ENCODE assay signal across 29 mouse cellular contexts in the genomic region with DNA sequence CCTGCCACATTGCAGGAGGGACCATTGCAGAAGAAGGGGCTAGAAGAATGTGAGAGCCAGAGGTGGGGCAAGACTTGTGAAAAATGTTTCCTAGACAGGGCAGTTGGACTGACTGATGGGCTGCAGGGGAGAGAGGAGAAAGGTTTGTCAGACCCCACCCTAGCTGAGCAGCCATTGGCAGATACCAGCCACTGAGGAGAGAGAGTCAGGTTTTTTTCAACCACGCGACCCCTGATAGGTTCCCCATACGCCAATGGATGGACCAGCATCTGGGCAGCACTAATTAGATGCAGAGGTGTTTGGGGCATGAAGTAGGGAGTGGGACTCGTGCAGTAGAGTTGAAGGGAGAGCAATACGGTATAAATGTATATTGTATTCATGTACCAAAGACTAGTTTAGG. TPM values are rescaled to one million over a fixed set of nuclear protein-coding genes. Genes with fewer than 3 reads are reported as not detected.
A peak's percentile ranks its signal among the peaks of the same experiment; 100 is the strongest.
DNase-seq lines count a peak whose midpoint lies in the region; ATAC-seq lines count a peak whose summit lies in the region.
"Had no signal": no experiment of that assay in that cellular context is flagged by ENCODE, and none has a peak within 500 bp of the region (broad histone marks: within the 10 kb centered on the region; RNA-seq: fewer than 3 reads in every experiment).

No protein-coding gene starts in this region.

- H3K4me1 ChIP-seq in embryonic facial prominence, embryonic 11.5 days (ENCODE audit: control insufficient read depth, insufficient read depth, low read length) = peaks cover 2% of the 10 kb centered on the region
- H3K4me1 ChIP-seq in limb, embryonic 11.5 days (ENCODE audit: control insufficient read depth, insufficient read depth, low read length) = peaks cover 17% of the 10 kb centered on the region
- H3K4me1 ChIP-seq: heart, embryonic 12.5 days; intestine, embryonic 15.5 days had no signal

- DNase-seq in embryo, embryonic 10 days (ENCODE audit: low spot score) = peak; percentile 39
- no peak for DNase-seq in embryo, embryonic 9.5 days (ENCODE audit: extremely low spot score)
- DNase-seq in embryo, embryonic 10.5 days (ENCODE audit: low spot score) = peak; percentile 31
- peak; percentile 41 for DNase-seq in embryonic facial prominence, embryonic 11.5 days (ENCODE audit: low spot score)
- peak; percentile 60 for DNase-seq in limb, embryonic 11.5 days (ENCODE audit: low spot score)
- DNase-seq in layer of hippocampus, postnatal 10 days (ENCODE audit: low spot score in 2 of 2) = no peak
- DNase-seq in kidney, postnatal 4 days = no peak
- no peak for DNase-seq in cerebellum, adult 11-12 months
- DNase-seq: adrenal gland, postnatal 10 days; cerebellum, adult 8-10 months; cerebellum, postnatal 36 days; gastrocnemius, postnatal 14 days; heart, adult 11 months; heart, postnatal 10 days; heart, postnatal 36 days; kidney, adult 11 months had no signal

- no peaks in the 10 kb centered on the region for H3K36me3 ChIP-seq in embryonic facial prominence, embryonic 11.5 days (replicated peaks; ENCODE audit: control insufficient read depth, insufficient read depth, low read depth, low read length)
- H3K36me3 ChIP-seq in limb, embryonic 11.5 days (ENCODE audit: control insufficient read depth, insufficient read depth, low read length) = no peaks in the 10 kb centered on the region
- H3K36me3 ChIP-seq: embryonic facial prominence, embryonic 13.5 days; forebrain, embryonic 10.5 days; G1E; heart, embryonic 12.5 days; heart, embryonic 15.5 days; hindbrain, embryonic 10.5 days; hindbrain, embryonic 13.5 days; intestine, embryonic 15.5 days had no signal

- H3K4me2 ChIP-seq in embryonic facial prominence, embryonic 11.5 days (ENCODE audit: low read depth, low read length) = no peak overlapping the region
- H3K4me2 ChIP-seq in limb, embryonic 11.5 days (ENCODE audit: low read depth, severe bottlenecking) = no peak overlapping the region
- H3K4me2 ChIP-seq: embryonic facial prominence, embryonic 13.5 days; forebrain, embryonic 13.5 days; heart, embryonic 12.5 days; heart, embryonic 15.5 days; hindbrain, embryonic 13.5 days; intestine, embryonic 15.5 days had no signal

- H3K9me3 ChIP-seq in embryonic facial prominence, embryonic 11.5 days (replicated peaks; ENCODE audit: control insufficient read depth, low read length) = no peaks in the 10 kb centered on the region
- no peaks in the 10 kb centered on the region for H3K9me3 ChIP-seq in limb, embryonic 11.5 days (ENCODE audit: control insufficient read depth, low read length)
- H3K9me3 ChIP-seq: embryonic facial prominence, embryonic 13.5 days; forebrain, embryonic 10.5 days; forebrain, embryonic 13.5 days; heart, embryonic 12.5 days; heart, embryonic 15.5 days; hindbrain, embryonic 10.5 days; hindbrain, embryonic 13.5 days; intestine, embryonic 15.5 days had no signal

- no peak for ATAC-seq in embryonic facial prominence, embryonic 11.5 days (replicated peaks; ENCODE audit: insufficient number of reproducible peaks, low FRiP score, low TSS enrichment, low read depth)
- ATAC-seq in limb, embryonic 11.5 days (ENCODE audit: insufficient number of reproducible peaks, low FRiP score, low TSS enrichment, low read depth) = peak; percentile 76; the same call in 1 of the 2 replicates
- ATAC-seq: forebrain, embryonic 13.5 days; forebrain, embryonic 16.5 days; hindbrain, embryonic 16.5 days; intestine, embryonic 15.5 days; Patski had no signal

- no peaks in the 10 kb centered on the region for H3K27me3 ChIP-seq in embryonic facial prominence, embryonic 11.5 days (ENCODE audit: control insufficient read depth, insufficient read depth, low read length)
- H3K27me3 ChIP-seq in limb, embryonic 11.5 days (ENCODE audit: control insufficient read depth, insufficient read depth, low read length) = no peaks in the 10 kb centered on the region
- H3K27me3 ChIP-seq: embryonic facial prominence, embryonic 13.5 days; forebrain, embryonic 13.5 days; heart, embryonic 12.5 days; heart, embryonic 15.5 days; hindbrain, embryonic 13.5 days; intestine, embryonic 15.5 days; Patski had no signal

- no peak overlapping the region for H3K27ac ChIP-seq in embryonic facial prominence, embryonic 11.5 days (replicated peaks; ENCODE audit: low read depth, low read length)
- 0 out of 2 replicates have a peak overlapping the region, but pooled peaks have one; percentile 12 for H3K27ac ChIP-seq in limb, embryonic 11.5 days (replicated peaks; ENCODE audit: low read depth, low read length)
- H3K27ac ChIP-seq: forebrain, embryonic 10.5 days; forebrain, embryonic 13.5 days; heart, embryonic 15.5 days; hindbrain, embryonic 10.5 days; hindbrain, embryonic 13.5 days; intestine, embryonic 15.5 days had no signal

- H3K4me3 ChIP-seq in embryonic facial prominence, embryonic 11.5 days (ENCODE audit: low read depth, low read length) = no peak overlapping the region
- no peak overlapping the region for H3K4me3 ChIP-seq in limb, embryonic 11.5 days (ENCODE audit: low read depth, low read length)
- H3K4me3 ChIP-seq: embryonic facial prominence, embryonic 13.5 days; forebrain, embryonic 10.5 days; forebrain, embryonic 13.5 days; gastrocnemius, adult 2 months; heart, embryonic 12.5 days; heart, embryonic 15.5 days; hindbrain, embryonic 10.5 days; hindbrain, embryonic 13.5 days; intestine, embryonic 15.5 days had no signal

- H3K9ac ChIP-seq in embryonic facial prominence, embryonic 11.5 days (replicated peaks; ENCODE audit: low read length) = no peak overlapping the region
- H3K9ac ChIP-seq in limb, embryonic 11.5 days (ENCODE audit: low read length) = no peak overlapping the region
- H3K9ac ChIP-seq: embryonic facial prominence, embryonic 13.5 days; forebrain, embryonic 13.5 days; heart, embryonic 12.5 days; heart, embryonic 15.5 days; hindbrain, embryonic 13.5 days; intestine, embryonic 15.5 days had no signal

- whole genome bisulfite sequencing in embryonic facial prominence, embryonic 11.5 days = 59% methylated on average over 5 of the region's 5 CpGs
- WGBS in limb, embryonic 11.5 days = 44% methylated on average over 5 of the region's 5 CpGs

RNA-seq across cellular contexts. Expression of a gene that starts 13.7 kb away (rescaled TPM):
- polyA plus RNA-seq in embryonic facial prominence, embryonic 11.5 days (2014; fragmentation: Nextera tagmentation; extraction: Ambion mirVana) = 5.5 and 8.2 TPM in 2 replicates
- polyA plus RNA-seq in limb, embryonic 11.5 days (2014; fragmentation: Nextera tagmentation; extraction: Ambion mirVana) = 8.0 and 10.3 TPM in 2 replicates
- 10 to 100 TPM; 13.5 to 14.1 TPM for total RNA-seq in layer of hippocampus, postnatal 10 days (2021)
- polyA plus RNA-seq: G1E had no signal

Comparison
In these comparisons a context has a peak if more than half of its experiments do, and no peak if none do; other contexts are left out.
1. DNase-seq: peak in embryo, embryonic 10 days (single experiment), embryo, embryonic 10.5 days (single experiment), embryonic facial prominence, embryonic 11.5 days (single experiment) and limb, embryonic 11.5 days (single experiment); none in embryo, embryonic 9.5 days (single experiment), layer of hippocampus, postnatal 10 days (0 of 2), kidney, postnatal 4 days (0 of 2) and cerebellum, adult 11-12 months (single experiment).